Mouse (Mus musculus) bone marrow macrophage, adult 2 months (primary cell): ENCODE measurements around the gene Cc2d2a.

Experiments
- CTCF ChIP-seq: IDR thresholded peaks from 2 replicates; pipeline ENCODE4 v1.5.1; 2012; ENCODE audit warnings: low read depth, mild to moderate bottlenecking, low read length, moderate library complexity
- POLR2A ChIP-seq: IDR thresholded peaks from 2 replicates; pipeline ENCODE4 v1.6.1; 2012; ENCODE audit warnings: mild to moderate bottlenecking, low read depth, low read length, borderline replicate concordance

- TF ChIP-seq POLR2A, result no peak
- no peak for TF ChIP-seq CTCF
Observed at GRCm38 (mm10) chr5:43728375-43729165, 66.4 kb downstream of the Cc2d2a start.
